Mouse (Mus musculus): ENCODE data around the gene Miip. TPM values are rescaled to one million over a fixed set of nuclear protein-coding genes. Genes with fewer than 3 reads are reported as not detected.

Miip gene
- total RNA-seq (2022), result 10 to 100 TPM; 21.2 to 25.9 (median 24.1) TPM

GRCm38 (mm10) chr4:147868450-147869031 lies at the start of gene Miip, which contains the start of gene Fv1:
Gene Miip, minus strand, starts transcription at chr4:147868816.
Gene Fv1, plus strand, starts transcription at chr4:147868979.
- DNase-seq (ENCODE audit: low spot score in 2 of 2), result peak; percentile 96 to 97

DNA sequence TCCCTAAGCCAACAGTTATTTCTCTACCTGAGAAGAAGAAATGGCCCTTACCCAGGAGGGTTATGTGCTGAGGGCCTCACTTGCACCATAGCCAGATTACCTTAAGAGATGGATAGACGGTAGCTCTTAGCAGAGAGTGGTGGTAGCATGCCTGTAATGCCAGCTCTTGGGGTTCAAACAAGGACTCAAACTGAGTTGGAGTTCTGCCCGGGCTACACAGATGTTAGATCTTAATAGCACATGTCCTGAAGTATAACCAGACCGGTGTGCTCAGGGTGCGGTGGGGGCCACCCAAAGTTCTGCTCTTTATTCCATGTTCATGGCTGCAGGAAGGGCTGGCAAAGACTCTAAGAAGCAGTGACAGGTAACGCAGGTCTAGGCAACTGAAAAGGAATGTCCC lies 40.9 kb upstream of the Miip start:
- DNase-seq (ENCODE audit: low spot score in 2 of 2), result no peak

GRCm38 (mm10) chr4:147906230-147906629 lies 37.6 kb upstream of the Miip start:
- no peak for DNase-seq (ENCODE audit: low spot score in 2 of 2)

GRCm38 (mm10) chr4:147905090-147905659 lies 36.6 kb upstream of the Miip start:
- DNase-seq (ENCODE audit: low spot score in 2 of 2), result no peak

DNA sequence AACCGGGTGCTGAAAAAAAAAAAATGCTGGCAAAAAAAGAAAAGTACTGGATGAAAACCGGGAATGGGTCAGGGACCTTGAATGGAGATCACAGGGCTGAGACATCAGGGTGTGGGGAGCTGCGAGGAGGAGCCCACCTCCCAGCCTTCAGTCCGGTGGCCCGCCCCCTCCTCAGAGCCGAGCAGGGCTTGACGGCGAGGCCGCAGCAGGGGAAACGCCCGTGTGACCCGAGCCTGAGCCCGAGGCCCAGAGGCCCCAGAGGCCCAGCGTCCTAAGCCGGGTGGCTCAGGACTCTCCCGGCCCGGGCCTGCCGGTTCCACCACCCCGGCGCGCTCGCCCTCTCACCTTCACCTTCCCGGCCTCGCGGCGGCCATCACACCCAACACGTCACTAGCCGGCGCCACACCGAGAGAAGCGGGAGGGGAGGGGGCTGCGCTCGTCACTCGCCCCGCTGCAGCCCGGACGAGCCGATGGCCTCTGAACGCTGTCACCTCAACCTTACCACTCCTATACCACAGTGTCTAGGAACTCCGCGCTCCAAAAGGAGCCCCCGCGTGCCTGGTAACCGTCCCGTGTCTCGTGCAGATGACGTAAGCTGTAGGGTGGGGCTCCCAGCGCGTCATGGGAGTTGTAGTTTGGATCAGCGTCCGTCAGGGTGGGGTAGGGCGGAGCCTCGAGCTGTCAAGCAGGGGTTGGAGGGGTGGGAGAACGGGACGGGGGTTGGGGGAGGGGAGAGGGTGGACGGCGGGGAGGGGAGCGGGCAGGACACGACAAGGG lies 35.9 kb upstream of the Miip start, which contains the start of gene Mfn2:
TSS of gene Mfn2 (minus strand) at position 392 of the 777 bp plus-strand sequence.
- peak; percentile 91 to 93 for DNase-seq (ENCODE audit: low spot score in 2 of 2)

- DNase-seq (ENCODE audit: low spot score in 2 of 2), result no peak
These were observed 35.0 kb upstream of the Miip start for GRCm38 (mm10) chr4:147903601-147904000.

GRCm38 (mm10) chr4:147902906-147903500 lies 34.4 kb upstream of the Miip start:
- no peak for DNase-seq (ENCODE audit: low spot score in 2 of 2)

DNA sequence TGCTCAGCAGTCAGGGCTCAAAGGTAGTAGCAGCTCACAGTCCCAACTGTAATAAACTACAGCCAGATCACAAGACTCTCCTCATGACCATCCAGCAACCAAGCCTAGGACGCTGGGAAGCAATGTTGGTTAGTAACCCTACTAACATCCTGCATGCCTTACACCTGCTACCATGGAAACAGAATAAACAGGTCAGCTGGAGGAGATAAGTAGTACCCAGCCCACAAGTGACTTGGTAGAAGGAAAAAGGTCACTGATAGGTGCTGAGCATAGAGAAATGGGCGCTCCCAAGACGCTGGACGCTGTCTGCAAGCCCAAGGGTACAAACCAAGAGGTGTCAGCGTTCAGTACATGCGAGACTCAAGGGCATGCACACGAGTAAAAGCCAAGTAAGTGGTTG lies 31.8 kb upstream of the Miip start:
- DNase-seq (ENCODE audit: low spot score in 2 of 2), result no peak

- no peak for DNase-seq (ENCODE audit: low spot score in 2 of 2)
These were observed 28.7 kb upstream of the Miip start for GRCm38 (mm10) chr4:147897348-147897747.

- DNase-seq (ENCODE audit: low spot score in 2 of 2), result no peak
These were observed 27.8 kb upstream of the Miip start for GRCm38 (mm10) chr4:147896411-147896810.

GRCm38 (mm10) chr4:147895815-147896330 lies 27.3 kb upstream of the Miip start:
- no peak for DNase-seq (ENCODE audit: low spot score in 2 of 2)

GRCm38 (mm10) chr4:147890341-147890740 lies 21.7 kb upstream of the Miip start:
- DNase-seq (ENCODE audit: low spot score in 2 of 2), result peak in 1 of 2 experiments; percentile 49

DNA sequence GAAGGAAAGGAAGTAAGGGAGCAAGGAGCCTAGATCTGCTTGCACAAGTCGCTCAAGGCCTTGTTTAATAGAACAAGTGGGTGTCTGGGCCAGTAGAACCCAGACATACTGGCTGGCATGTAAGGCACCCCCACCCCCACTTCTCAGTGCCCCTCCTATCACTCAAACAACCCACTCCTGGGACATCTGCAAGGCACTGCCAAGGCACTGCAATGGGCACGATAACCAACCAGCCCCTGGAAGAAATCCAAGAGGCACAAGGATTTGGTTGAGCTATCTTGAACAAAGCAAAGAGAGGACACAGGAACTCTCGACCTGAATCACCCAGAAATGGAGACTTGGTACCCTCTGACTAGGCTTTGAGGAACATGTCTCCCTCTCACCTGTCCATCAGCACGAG lies 19.6 kb upstream of the Miip start:
- DNase-seq (ENCODE audit: low spot score in 2 of 2), result no peak

DNA sequence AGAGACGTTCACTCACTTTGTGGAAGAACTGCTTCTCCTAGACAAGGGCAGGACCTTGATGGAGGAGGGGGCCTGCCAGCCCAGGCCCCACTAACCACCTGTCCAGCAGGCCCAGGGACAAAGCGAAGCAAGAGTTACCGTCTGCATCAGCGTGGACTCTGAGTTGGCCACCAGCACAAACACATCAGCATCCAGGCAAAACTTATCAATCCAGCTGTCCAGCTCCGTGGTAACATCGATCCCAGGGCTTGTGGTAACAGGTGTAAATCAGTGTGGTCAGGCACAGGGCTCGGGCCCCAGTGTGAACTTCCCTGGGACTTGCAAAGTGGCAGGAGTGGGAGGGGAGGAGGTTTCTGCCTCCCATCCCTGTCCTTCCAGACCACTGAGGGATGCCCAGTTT lies 18.7 kb upstream of the Miip start:
- no peak for DNase-seq (ENCODE audit: low spot score in 2 of 2)

GRCm38 (mm10) chr4:147886158-147886557 lies 17.5 kb upstream of the Miip start:
- no peak for DNase-seq (ENCODE audit: low spot score in 2 of 2)

DNA sequence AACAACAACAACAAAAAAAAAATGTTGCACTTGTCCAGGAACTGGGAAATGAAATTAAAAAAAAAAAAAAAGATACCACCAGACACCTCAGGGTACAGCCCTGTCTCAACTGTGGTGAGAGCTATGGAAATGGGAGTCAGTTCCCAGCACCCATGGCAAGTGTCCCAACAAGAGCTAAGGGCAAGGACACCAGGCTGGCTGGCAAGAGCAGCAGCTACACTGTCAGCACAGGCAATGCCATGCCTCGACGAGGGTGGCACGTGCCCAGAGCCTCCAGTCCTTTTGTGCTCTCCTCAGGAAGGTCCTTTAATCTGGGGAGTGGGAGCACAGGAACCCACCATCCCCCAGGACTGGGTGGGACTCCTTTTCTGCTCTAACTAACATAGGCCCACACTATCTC lies 15.5 kb upstream of the Miip start:
- no peak for DNase-seq (ENCODE audit: low spot score in 2 of 2)

DNA sequence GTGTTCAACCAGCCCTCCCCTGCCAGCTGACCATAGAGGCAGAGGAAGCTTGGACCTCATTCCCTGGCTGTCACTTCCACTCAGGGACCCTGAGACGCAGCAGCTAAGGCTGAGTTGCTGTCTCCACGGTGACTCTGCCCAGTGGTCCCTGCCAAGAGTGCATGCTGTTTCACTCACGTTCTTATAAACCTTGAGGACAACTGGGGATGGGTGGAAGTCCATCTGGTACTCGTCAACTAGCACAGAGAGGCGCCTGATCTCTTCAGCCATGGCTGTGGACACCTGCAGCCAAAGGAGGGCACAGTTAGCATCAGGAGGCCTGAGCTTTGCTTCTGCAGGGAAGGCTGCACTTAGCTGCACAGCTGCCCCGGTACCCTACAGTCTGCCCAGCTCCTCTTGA lies 14.4 kb upstream of the Miip start:
- no peak for DNase-seq (ENCODE audit: low spot score in 2 of 2)

DNA sequence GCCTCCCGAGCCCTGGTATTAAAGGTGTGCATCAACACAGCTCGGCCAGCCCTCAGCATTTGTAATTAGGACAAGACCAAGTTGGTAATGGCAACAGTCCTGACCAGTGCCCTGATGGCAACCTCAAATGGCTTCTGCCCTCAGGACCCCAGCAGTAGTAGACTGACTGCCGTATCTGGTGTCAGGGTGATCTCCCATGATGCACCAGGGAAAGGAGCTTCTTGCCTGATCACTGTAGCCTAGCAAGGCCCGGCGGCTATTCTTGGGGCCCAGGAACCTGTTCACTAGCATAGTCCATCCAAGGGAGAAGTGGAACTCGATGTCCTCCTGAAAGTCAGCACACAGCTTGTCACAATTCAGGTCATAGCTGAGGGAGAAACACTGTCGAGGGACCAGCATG lies 13.2 kb upstream of the Miip start:
- DNase-seq (ENCODE audit: low spot score in 2 of 2), result no peak

GRCm38 (mm10) chr4:147879865-147880264 lies 11.2 kb upstream of the Miip start:
- no peak for DNase-seq (ENCODE audit: low spot score in 2 of 2)

DNA sequence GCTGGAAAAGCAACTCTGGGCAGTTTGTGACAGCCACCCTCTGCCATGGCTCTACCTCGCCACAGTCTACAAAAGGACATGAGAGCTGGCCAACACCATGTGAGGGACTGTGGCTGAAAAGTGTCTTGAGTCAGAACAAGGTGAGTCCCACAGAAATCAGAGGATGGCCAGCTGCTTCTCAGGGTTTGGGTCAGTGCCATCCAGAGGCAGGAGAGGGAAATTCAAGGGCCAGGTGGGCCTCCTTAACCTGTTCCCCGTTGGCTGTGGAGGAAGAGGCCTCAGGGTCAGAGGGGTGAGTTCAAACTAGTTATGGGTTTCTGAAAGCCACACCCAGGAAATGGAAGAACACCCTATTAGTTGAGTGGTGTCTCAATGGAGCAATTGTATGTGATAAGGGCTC lies 10.8 kb upstream of the Miip start:
- DNase-seq (ENCODE audit: low spot score in 2 of 2), result no peak

DNA sequence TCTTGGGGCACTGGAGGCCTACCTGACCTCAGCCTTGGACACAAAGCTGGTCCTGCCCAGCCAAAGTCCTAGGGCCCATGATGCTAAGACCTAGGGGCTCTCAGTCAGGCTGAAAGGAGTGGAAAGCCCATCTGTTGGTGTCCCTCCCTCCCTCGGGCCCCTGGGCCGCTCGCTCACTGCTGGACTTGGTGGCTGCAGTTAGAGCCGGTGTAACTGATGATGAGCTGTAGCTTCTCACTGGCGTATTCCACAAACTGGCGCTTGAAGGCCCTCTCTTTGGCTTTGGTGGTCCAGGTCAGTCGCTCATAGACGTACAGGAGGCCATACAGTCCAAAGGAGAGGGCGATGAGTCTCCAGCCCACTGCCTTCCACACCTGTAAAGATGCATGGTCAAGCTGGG lies 9.9 kb upstream of the Miip start:
- no peak for DNase-seq (ENCODE audit: low spot score in 2 of 2)
